Comparison of ENCODE assay signal across 30 mouse cellular contexts in the genomic region with DNA sequence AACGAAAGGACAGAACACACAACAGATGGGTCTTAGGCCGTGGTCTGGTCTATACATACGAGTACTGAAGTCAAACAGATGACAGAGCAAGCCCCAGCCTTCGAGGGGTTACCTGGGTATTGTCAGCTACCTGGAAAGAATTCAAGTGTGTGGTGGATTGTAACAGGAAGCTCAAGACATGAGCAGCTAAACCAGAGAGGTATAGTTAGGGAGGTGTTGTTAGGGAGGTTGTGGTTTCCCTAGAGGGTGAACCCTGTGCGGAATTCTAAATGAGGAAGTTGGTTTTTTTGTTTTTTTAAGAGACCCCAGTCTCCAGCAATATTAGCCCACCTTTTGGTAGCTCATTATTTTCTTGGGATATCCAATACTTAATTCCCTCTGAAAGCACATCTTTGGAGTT. TPM values are rescaled to one million over a fixed set of nuclear protein-coding genes. Genes with fewer than 3 reads are reported as not detected.
DNase-seq lines count a peak whose midpoint lies in the region; ATAC-seq lines count a peak whose summit lies in the region.
"Had no signal": no experiment of that assay in that cellular context is flagged by ENCODE, and none has a peak within 500 bp of the region (broad histone marks: within the 10 kb centered on the region; RNA-seq: fewer than 3 reads in every experiment).

No protein-coding gene starts in this region.

- no peak for ATAC-seq in kidney, embryonic 15.5 days (replicated peaks; ENCODE audit: low FRiP score)
- ATAC-seq in hematopoietic stem cell, adult 5-6 weeks (replicated peaks in 1 of 2; ENCODE audit: insufficient read depth in 1 of 2, low FRiP score in 2 of 2, low TSS enrichment in 1 of 2, low read depth in 1 of 2, poor library complexity in 2 of 2, severe bottlenecking in 2 of 2) = peak; percentile 86 to 88
- peak; percentile 57; the same call in 1 of the 2 replicates for ATAC-seq in megakaryocyte progenitor cell, adult 5-6 weeks (replicated peaks; ENCODE audit: poor library complexity)
- no peak for ATAC-seq in erythroid progenitor cell, adult 5-6 weeks (replicated peaks; ENCODE audit: low FRiP score, poor library complexity, severe bottlenecking)
- no peak for ATAC-seq in megakaryocyte-erythroid progenitor cell, adult 5-6 weeks (replicated peaks; ENCODE audit: low FRiP score, low TSS enrichment, poor library complexity, severe bottlenecking)
- ATAC-seq: forebrain, embryonic 16.5 days; hindbrain, embryonic 16.5 days had no signal

- 74% methylated on average over 5 of the region's 5 CpGs for WGBS in kidney, embryonic 15.5 days
- 83% methylated on average over 5 of the region's 5 CpGs for WGBS in embryonic facial prominence, embryonic 10.5 days

- peaks cover 27% of the 10 kb centered on the region for H3K4me1 ChIP-seq in kidney, embryonic 15.5 days
- H3K4me1 ChIP-seq in embryonic facial prominence, embryonic 10.5 days = peaks cover 28% of the 10 kb centered on the region
- H3K4me1 ChIP-seq: liver, embryonic 15.5 days; lung, embryonic 15.5 days had no signal

- DNase-seq in kidney, adult 18-20 months = no peak
- DNase-seq in embryonic facial prominence, embryonic 10.5 days (ENCODE audit: low spot score) = no peak
- DNase-seq: adrenal gland, postnatal 25 days; cerebellum, adult 8-10 months; cerebellum, postnatal 36 days; gastrocnemius, postnatal 25 days; heart, adult 2 months; heart, postnatal 4 days; kidney, adult 2 months; kidney, postnatal 14 days; liver; lung, postnatal 36 days; retina, postnatal 1 day had no signal

- H3K27ac ChIP-seq in kidney, embryonic 15.5 days = peak overlapping the region; percentile 37; the same call in 1 of the 2 replicates
- peak overlapping the region; percentile 76 for H3K27ac ChIP-seq in embryonic facial prominence, embryonic 10.5 days (replicated peaks)
- H3K27ac ChIP-seq: heart, adult 2 months; liver, embryonic 15.5 days; lung, embryonic 15.5 days had no signal

- no peaks in the 10 kb centered on the region for H3K27me3 ChIP-seq in kidney, embryonic 15.5 days
- H3K27me3 ChIP-seq in embryonic facial prominence, embryonic 10.5 days (replicated peaks; ENCODE audit: low read depth, poor library complexity, severe bottlenecking) = no peaks in the 10 kb centered on the region
- H3K27me3 ChIP-seq: liver, embryonic 15.5 days; lung, embryonic 15.5 days had no signal

- no peak overlapping the region for H3K4me2 ChIP-seq in kidney, embryonic 15.5 days
- H3K4me2 ChIP-seq: liver, embryonic 15.5 days; lung, embryonic 15.5 days had no signal

- H3K9me3 ChIP-seq in kidney, embryonic 15.5 days (replicated peaks) = no peaks in the 10 kb centered on the region
- no peaks in the 10 kb centered on the region for H3K9me3 ChIP-seq in embryonic facial prominence, embryonic 10.5 days
- H3K9me3 ChIP-seq: liver, embryonic 15.5 days; lung, embryonic 15.5 days had no signal

- no peak overlapping the region for H3K9ac ChIP-seq in kidney, embryonic 15.5 days
- H3K9ac ChIP-seq: liver, embryonic 15.5 days; lung, embryonic 15.5 days had no signal

- H3K36me3 ChIP-seq in kidney, embryonic 15.5 days = no peaks in the 10 kb centered on the region
- H3K36me3 ChIP-seq in embryonic facial prominence, embryonic 10.5 days (replicated peaks) = no peaks in the 10 kb centered on the region
- H3K36me3 ChIP-seq: liver, embryonic 15.5 days; lung, embryonic 15.5 days had no signal

- no peak overlapping the region for H3K4me3 ChIP-seq in kidney, embryonic 15.5 days (replicated peaks)
- H3K4me3 ChIP-seq in embryonic facial prominence, embryonic 10.5 days = no peak overlapping the region
- H3K4me3 ChIP-seq: erythroblast, embryonic 14.5 days; heart, adult 2 months; liver, embryonic 15.5 days; lung, embryonic 15.5 days had no signal

RNA-seq across cellular contexts. Expression of a gene that starts 5.1 kb away (rescaled TPM):
- polyA plus RNA-seq in kidney, embryonic 15.5 days (2015; fragmentation: Nextera tagmentation; extraction: Ambion mirVana) = 0.40 and 0.66 TPM in 2 replicates
- 0.36 and 0.41 TPM in 2 replicates for polyA plus RNA-seq in embryonic facial prominence, embryonic 10.5 days (2016; fragmentation: Nextera tagmentation; extraction: Ambion mirVana)
- total RNA-seq in hematopoietic stem cell, adult 5-6 weeks (2017) = not detected in 2 replicates
- not detected in 2 replicates for total RNA-seq in megakaryocyte progenitor cell, adult 5-6 weeks (2015)
- not detected in 2 replicates for total RNA-seq in megakaryocyte progenitor cell, adult 5-6 weeks (2017)
- not detected in 2 replicates for total RNA-seq in erythroid progenitor cell, adult 5-6 weeks (2015; ENCODE audit: low replicate concordance)
- not detected in 2 replicates for total RNA-seq in erythroid progenitor cell, adult 5-6 weeks (2017; ENCODE audit: low replicate concordance)
- not detected in 2 replicates for total RNA-seq in megakaryocyte-erythroid progenitor cell, adult 5-6 weeks (2014; fragmentation: Nextera tagmentation)
- not detected in 2 replicates for total RNA-seq in megakaryocyte-erythroid progenitor cell, adult 5-6 weeks (2017)
- total RNA-seq: adrenal gland, postnatal 25 days; gastrocnemius, postnatal 25 days; heart, adult 2 months; layer of hippocampus, adult 18-20 months; layer of hippocampus, postnatal 25 days; left cerebral cortex, postnatal 10 days had no signal
- polyA plus RNA-seq: erythroblast, embryonic 14.5 days; forebrain, embryonic 16.5 days; heart, adult 2 months; kidney, adult 2 months; lung, embryonic 15.5 days; neural tube, embryonic 11.5 days; spleen, adult 2 months had no signal

RNA-seq across cellular contexts. Expression of a gene that starts 33.3 kb away (rescaled TPM):
- 1.8 and 3.0 TPM in 2 replicates for polyA plus RNA-seq in kidney, embryonic 15.5 days (2015; fragmentation: Nextera tagmentation; extraction: Ambion mirVana)
- polyA plus RNA-seq in embryonic facial prominence, embryonic 10.5 days (2016; fragmentation: Nextera tagmentation; extraction: Ambion mirVana) = 0.26 and 0.34 TPM in 2 replicates
- not detected in 2 replicates for total RNA-seq in hematopoietic stem cell, adult 5-6 weeks (2017)
- total RNA-seq in megakaryocyte progenitor cell, adult 5-6 weeks (2015) = not detected in 2 replicates
- total RNA-seq in megakaryocyte progenitor cell, adult 5-6 weeks (2017) = not detected in 2 replicates
- total RNA-seq in erythroid progenitor cell, adult 5-6 weeks (2015; ENCODE audit: low replicate concordance) = not detected in 2 replicates
- total RNA-seq in erythroid progenitor cell, adult 5-6 weeks (2017; ENCODE audit: low replicate concordance) = not detected in 2 replicates
- total RNA-seq in megakaryocyte-erythroid progenitor cell, adult 5-6 weeks (2014; fragmentation: Nextera tagmentation) = not detected in 2 replicates
- total RNA-seq in megakaryocyte-erythroid progenitor cell, adult 5-6 weeks (2017) = not detected in 2 replicates
- total RNA-seq: adrenal gland, postnatal 25 days; gastrocnemius, postnatal 25 days; layer of hippocampus, adult 18-20 months; layer of hippocampus, postnatal 25 days; left cerebral cortex, postnatal 10 days had no signal
- polyA plus RNA-seq: erythroblast, embryonic 14.5 days; neural tube, embryonic 11.5 days had no signal

RNA-seq across cellular contexts. Expression of a gene that starts 37.5 kb away (rescaled TPM):
- polyA plus RNA-seq in kidney, embryonic 15.5 days (2015; fragmentation: Nextera tagmentation; extraction: Ambion mirVana) = 0.18 and 0.37 TPM in 2 replicates
- 0.85 and 1.1 TPM in 2 replicates for polyA plus RNA-seq in embryonic facial prominence, embryonic 10.5 days (2016; fragmentation: Nextera tagmentation; extraction: Ambion mirVana)
- not detected in 2 replicates for total RNA-seq in hematopoietic stem cell, adult 5-6 weeks (2017)
- not detected in 2 replicates for total RNA-seq in megakaryocyte progenitor cell, adult 5-6 weeks (2015)
- total RNA-seq in megakaryocyte progenitor cell, adult 5-6 weeks (2017) = not detected in 2 replicates
- total RNA-seq in erythroid progenitor cell, adult 5-6 weeks (2015; ENCODE audit: low replicate concordance) = not detected in 2 replicates
- total RNA-seq in erythroid progenitor cell, adult 5-6 weeks (2017; ENCODE audit: low replicate concordance) = not detected in 2 replicates
- not detected in 2 replicates for total RNA-seq in megakaryocyte-erythroid progenitor cell, adult 5-6 weeks (2014; fragmentation: Nextera tagmentation)
- not detected in 2 replicates for total RNA-seq in megakaryocyte-erythroid progenitor cell, adult 5-6 weeks (2017)
- total RNA-seq: gastrocnemius, postnatal 25 days; heart, adult 2 months; layer of hippocampus, adult 18-20 months; layer of hippocampus, postnatal 25 days had no signal
- polyA plus RNA-seq: erythroblast, embryonic 14.5 days; heart, adult 2 months; kidney, adult 2 months; spleen, adult 2 months; testis, adult 2 months; urinary bladder, adult 2 months had no signal

Comparison
In these comparisons a context has a peak if more than half of its experiments do, and no peak if none do; other contexts are left out.
1. ATAC-seq: peak in hematopoietic stem cell, adult 5-6 weeks (2 of 2) and megakaryocyte progenitor cell, adult 5-6 weeks (single experiment); none in kidney, embryonic 15.5 days (single experiment), erythroid progenitor cell, adult 5-6 weeks (single experiment) and megakaryocyte-erythroid progenitor cell, adult 5-6 weeks (single experiment).